In the genomic region with DNA sequence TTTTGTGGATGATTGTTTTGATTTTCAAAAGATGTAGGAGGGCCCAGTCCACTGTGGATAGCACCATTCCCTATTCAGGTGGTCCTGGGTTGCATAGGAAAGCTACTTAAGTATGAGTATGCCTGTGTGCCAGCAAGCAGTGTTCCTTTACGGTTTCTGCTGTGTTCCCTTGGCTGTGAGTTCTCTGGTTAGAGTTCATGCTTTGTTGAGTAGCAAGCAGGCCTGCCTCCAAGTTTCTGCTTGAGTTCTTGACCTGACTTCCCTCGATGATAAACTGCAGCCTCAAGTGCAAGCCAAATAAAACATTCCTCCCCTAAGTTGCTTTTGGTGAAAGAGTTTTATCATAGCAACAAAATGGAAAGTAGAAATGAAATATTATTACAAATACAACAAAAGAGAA, we compare ENCODE assay signal across 15 mouse cellular contexts.
DNase-seq lines count a peak whose midpoint lies in the region; TF ChIP-seq lines count a peak whose summit lies in the region.
"Had no signal": no experiment of that assay in that cellular context is flagged by ENCODE, and none has a peak within 500 bp of the region (broad histone marks: within the 10 kb centered on the region; RNA-seq: fewer than 3 reads in every experiment).

No protein-coding gene starts in this region.

- H3K4me3 ChIP-seq in layer of hippocampus, adult 2 months: no peak overlapping the region
- H3K4me3 ChIP-seq: embryonic facial prominence, embryonic 15.5 days; hindbrain, embryonic 13.5 days; liver, embryonic 15.5 days; midbrain, embryonic 12.5 days; neural tube, embryonic 12.5 days had no signal

- no peak for TF ChIP-seq CTCF in layer of hippocampus, adult 2 months (conservative IDR thresholded peaks at IDR 0.05)

- no peak overlapping the region for H3K27ac ChIP-seq in layer of hippocampus, adult 2 months
- H3K27ac ChIP-seq: embryonic facial prominence, embryonic 15.5 days; hindbrain, embryonic 13.5 days; liver, embryonic 15.5 days; midbrain, embryonic 12.5 days; neural tube, embryonic 12.5 days had no signal

- intact Hi-C loops in heart, postnatal 25 days (cut with DNase I): no loop called here
- intact Hi-C loops in left cerebral cortex, postnatal 10 days (cut with DNase I): no loop called here

- peak; percentile 3 for DNase-seq in adipocyte (ENCODE audit: low spot score)
- peak; percentile 53 for DNase-seq in adrenal gland, adult 2 months
- peak; percentile 36 for DNase-seq in heart, postnatal 25 days (ENCODE audit: low spot score)
- peak; percentile 72 for DNase-seq in kidney, postnatal 10 days
- no peak for DNase-seq in embryo, embryonic 10.5 days (ENCODE audit: low spot score)
- DNase-seq in layer of hippocampus, adult 2 months (ENCODE audit: low spot score in 2 of 2): no peak
- no peak for DNase-seq in left cerebral cortex, postnatal 10 days (ENCODE audit: extremely low spot score in 1 of 2, low spot score in 2 of 2)
- DNase-seq: cerebellum, adult 9-11 months; gastrocnemius, postnatal 14 days; left cerebral cortex, postnatal 4 days had no signal

Comparison
In these comparisons a context has a peak if more than half of its experiments do, and no peak if none do; other contexts are left out.
1. DNase-seq: peak in adipocyte (single experiment), adrenal gland, adult 2 months (single experiment), heart, postnatal 25 days (single experiment) and kidney, postnatal 10 days (single experiment); none in embryo, embryonic 10.5 days (single experiment), layer of hippocampus, adult 2 months (0 of 2) and left cerebral cortex, postnatal 10 days (0 of 2).